Mouse (Mus musculus) MEL (cell line): Measurements from ENCODE around the gene 4933405L10Rik. TPM values are rescaled to one million over a fixed set of nuclear protein-coding genes. Genes with fewer than 3 reads are reported as not detected.

Source experiments
- DNase-seq: peaks from one replicate; pipeline ENCODE4 v3.0.0; 2011; ENCODE audit warnings: low read depth, low spot score
- H3K27ac ChIP-seq: 2 replicates; pipeline ENCODE4 v1.5.1; 2012; ENCODE audit warnings: low read depth, mild to moderate bottlenecking, control low read depth, low read length, moderate library complexity; ENCODE audit not compliant: control insufficient read depth
- H3K27me3 ChIP-seq, 2 experiments: fragments of 150-350 bp in 1 of 2; sonication (generic) in 1 of 2; 2 replicates each; pipeline ENCODE4 v1.6.1; 2012; ENCODE audit warnings: low read length in 2 of 2, mild to moderate bottlenecking in 2 of 2, improper control_type of control experiment in 1 of 2, moderate library complexity in 1 of 2; ENCODE audit not compliant: insufficient read depth in 2 of 2, control insufficient read depth in 1 of 2
- H3K36me3 ChIP-seq, 2 experiments: 2 replicates each; pipeline ENCODE4 v1.6.1; 2012 to 2014; ENCODE audit warnings: low read length in 2 of 2, improper control_type of control experiment in 1 of 2, inconsistent platforms in 1 of 2, mild to moderate bottlenecking in 1 of 2; ENCODE audit not compliant: insufficient read depth in 2 of 2, control insufficient read depth in 1 of 2
- H3K4me1 ChIP-seq, 2 experiments: fragments of 150-350 bp in 1 of 2; sonication (generic) in 1 of 2; 2 replicates each; pipeline ENCODE4 v1.6.1; 2012; ENCODE audit warnings: low read length in 2 of 2, improper control_type of control experiment in 1 of 2, mild to moderate bottlenecking in 1 of 2; ENCODE audit not compliant: insufficient read depth in 2 of 2, control insufficient read depth in 1 of 2
- H3K4me3 ChIP-seq, 2 experiments: fragments of 150-350 bp in 1 of 2; sonication (generic) in 1 of 2; 2 replicates each; pipeline ENCODE4 v1.5.1; 2012; ENCODE audit warnings: low read depth in 2 of 2, low read length in 2 of 2, mild to moderate bottlenecking in 2 of 2, moderate library complexity in 2 of 2, control low read depth in 1 of 2, improper control_type of control experiment in 1 of 2; ENCODE audit not compliant: control insufficient read depth in 1 of 2, insufficient read depth in 1 of 2
- H3K79me2 ChIP-seq: 2 replicates; pipeline ENCODE4 v1.6.1; 2012; ENCODE audit warnings: mild to moderate bottlenecking, low read length, moderate library complexity; ENCODE audit not compliant: control insufficient read depth, poor library complexity, insufficient read depth
- H3K9ac ChIP-seq: 2 replicates; pipeline ENCODE4 v1.6.1; 2012; ENCODE audit warnings: low read depth, mild to moderate bottlenecking, control low read depth, low read length, moderate library complexity; ENCODE audit not compliant: control insufficient read depth, poor library complexity, severe bottlenecking
- H3K9me3 ChIP-seq: fragments of 150-350 bp; sonication (generic); replicated peaks from 2 replicates; pipeline ENCODE4 v1.6.1; 2012; ENCODE audit warnings: mild to moderate bottlenecking, low read length, improper control_type of control experiment, moderate library complexity; ENCODE audit not compliant: insufficient read depth
- CHD1 ChIP-seq: IDR thresholded peaks from 2 replicates; pipeline ENCODE4 v1.6.1; 2012; ENCODE audit warnings: low read depth, mild to moderate bottlenecking, inconsistent platforms, low read length, improper control_type of control experiment
- CHD2 ChIP-seq: IDR thresholded peaks from 2 replicates; pipeline ENCODE4 v1.6.1; 2011; ENCODE audit warnings: low read length, improper control_type of control experiment
- CTCF ChIP-seq, 3 experiments: IDR thresholded peaks in 2 of 3; conservative IDR thresholded peaks in 1 of 3; 2 replicates each; pipeline ENCODE4 v1.5.1; 2011 to 2012; ENCODE audit warnings: low read length in 3 of 3, low read depth in 2 of 3, mild to moderate bottlenecking in 2 of 3, improper control_type of control experiment in 1 of 3, inconsistent platforms in 1 of 3, mixed read lengths in 1 of 3, moderate library complexity in 1 of 3; ENCODE audit not compliant: control insufficient read depth in 1 of 3, insufficient read depth in 1 of 3, poor library complexity in 1 of 3, severe bottlenecking in 1 of 3
- E2F4 ChIP-seq: IDR thresholded peaks from 2 replicates; pipeline ENCODE4 v1.6.1; 2011; ENCODE audit warnings: low read depth, low read length, improper control_type of control experiment, borderline replicate concordance
- ELF1 ChIP-seq: IDR thresholded peaks from 2 replicates; pipeline ENCODE4 v1.6.1; 2014; ENCODE audit warnings: low read depth, mild to moderate bottlenecking, inconsistent platforms, low read length, improper control_type of control experiment, moderate library complexity
- ETS1 ChIP-seq: IDR thresholded peaks from 2 replicates; pipeline ENCODE4 v1.6.1; 2012; ENCODE audit warnings: low read depth, mild to moderate bottlenecking, inconsistent platforms, low read length, improper control_type of control experiment, moderate library complexity
- GATA1 ChIP-seq: IDR thresholded peaks from 2 replicates; pipeline ENCODE4 v1.6.1; 2011; ENCODE audit warnings: low read depth, low read length, improper control_type of control experiment
- HCFC1 ChIP-seq: IDR thresholded peaks from 2 replicates; pipeline ENCODE4 v1.6.1; 2012; ENCODE audit warnings: low read depth, mild to moderate bottlenecking, inconsistent platforms, low read length, improper control_type of control experiment, moderate library complexity
- MAFK ChIP-seq: IDR thresholded peaks from 2 replicates; pipeline ENCODE4 v1.6.1; 2011; ENCODE audit warnings: low read depth, mild to moderate bottlenecking, low read length, improper control_type of control experiment, borderline replicate concordance
- MAZ ChIP-seq: IDR thresholded peaks from 2 replicates; pipeline ENCODE4 v1.6.1; 2012; ENCODE audit warnings: low read depth, mild to moderate bottlenecking, inconsistent platforms, low read length, improper control_type of control experiment
- MEF2A ChIP-seq: IDR thresholded peaks from 2 replicates; pipeline ENCODE4 v1.6.1; 2014; ENCODE audit warnings: low read depth, mild to moderate bottlenecking, inconsistent platforms, low read length, improper control_type of control experiment; ENCODE audit not compliant: poor library complexity, insufficient replicate concordance, severe bottlenecking; ENCODE audit errors: extremely low read depth
- NELFE ChIP-seq: IDR thresholded peaks from 2 replicates; pipeline ENCODE4 v1.6.1; 2011; ENCODE audit warnings: low read depth, low read length, improper control_type of control experiment
- NRF1 ChIP-seq: IDR thresholded peaks from 2 replicates; pipeline ENCODE4 v1.6.1; 2014; ENCODE audit warnings: low read depth, mild to moderate bottlenecking, inconsistent platforms, low read length, improper control_type of control experiment, moderate library complexity; ENCODE audit not compliant: poor library complexity, insufficient read depth, severe bottlenecking
- POLR2A ChIP-seq, 2 experiments: IDR thresholded peaks; 2 replicates each; pipeline ENCODE4 v1.6.1; 2011 to 2012; ENCODE audit warnings: low read length in 2 of 2, mild to moderate bottlenecking in 2 of 2, control low read depth in 1 of 2, improper control_type of control experiment in 1 of 2, low read depth in 1 of 2, moderate library complexity in 1 of 2; ENCODE audit not compliant: control insufficient read depth in 1 of 2, insufficient read depth in 1 of 2, poor library complexity in 1 of 2
- POLR2AphosphoS2 ChIP-seq: IDR thresholded peaks from 2 replicates; pipeline ENCODE4 v1.6.1; 2011; ENCODE audit warnings: low read length, improper control_type of control experiment
- POLR2AphosphoS5 ChIP-seq: IDR thresholded peaks from 2 replicates; pipeline ENCODE4 v1.6.1; 2012; ENCODE audit warnings: low read depth, borderline replicate concordance, mild to moderate bottlenecking, inconsistent platforms, low read length, moderate library complexity, mixed read lengths
- SIN3A ChIP-seq: IDR thresholded peaks from 2 replicates; pipeline ENCODE4 v1.6.1; 2012; ENCODE audit warnings: low read length, improper control_type of control experiment, inconsistent platforms
- SMC3 ChIP-seq: IDR thresholded peaks from 2 replicates; pipeline ENCODE4 v1.6.1; 2011; ENCODE audit warnings: low read depth, low read length, improper control_type of control experiment
- UBTF ChIP-seq: IDR thresholded peaks from 2 replicates; pipeline ENCODE4 v1.6.1; 2012; ENCODE audit warnings: low read depth, mild to moderate bottlenecking, inconsistent platforms, low read length, improper control_type of control experiment, moderate library complexity, borderline replicate concordance; ENCODE audit not compliant: insufficient read depth
- USF2 ChIP-seq, 2 experiments: IDR thresholded peaks; 2 replicates each; pipeline ENCODE4 v1.6.1; 2011 to 2012; ENCODE audit warnings: improper control_type of control experiment in 2 of 2, low read length in 2 of 2, borderline replicate concordance in 1 of 2, inconsistent platforms in 1 of 2, low read depth in 1 of 2, mild to moderate bottlenecking in 1 of 2; ENCODE audit not compliant: insufficient read depth in 1 of 2
- ZC3H11A ChIP-seq: IDR thresholded peaks from 2 replicates; pipeline ENCODE4 v1.6.1; 2012; ENCODE audit warnings: low read depth, mild to moderate bottlenecking, inconsistent platforms, low read length, improper control_type of control experiment
- ZMIZ1 ChIP-seq: IDR thresholded peaks from 2 replicates; pipeline ENCODE4 v1.6.1; 2012; ENCODE audit warnings: low read depth, mild to moderate bottlenecking, inconsistent platforms, low read length, improper control_type of control experiment, moderate library complexity
- ZNF384 ChIP-seq: IDR thresholded peaks from 2 replicates; pipeline ENCODE4 v1.6.1; 2012; ENCODE audit warnings: low read depth, mild to moderate bottlenecking, inconsistent platforms, low read length, improper control_type of control experiment
- polyA plus RNA-seq, 2 experiments: library from polyadenylated mRNA; stranded (reverse) in 1 of 2; unstranded in 1 of 2; fragments of >175 nt in 1 of 2; fragments of >200 nt in 1 of 2; gene quantifications; 2 replicates each; pipeline versions ENCODE4 v1.2.1 to v1.2.4; 2012; ENCODE audit warnings: low replicate concordance in 2 of 2, low read depth in 1 of 2; ENCODE audit not compliant: insufficient read length in 2 of 2, insufficient read depth in 1 of 2, missing spikeins in 1 of 2
- total RNA-seq: library from RNA; depleted of rRNA; stranded (reverse); fragments of 300-350 nt; gene quantifications from 2 replicates; pipeline ENCODE4 v1.2.3, GENCODE M21; 2012

4933405L10Rik gene
- total and polyA plus RNA-seq, 3 experiments, result 0.23 to 0.42 TPM; not detected in 1

- no peaks in the 10 kb centered on the region for H3K9me3 ChIP-seq
- no peak overlapping the region for H3K4me3 ChIP-seq
- no peaks in the 10 kb centered on the region for H3K79me2 ChIP-seq
- TF ChIP-seq CHD2 (no peak), NRF1 (no peak), ZC3H11A (no peak), MAFK (no peak), ZMIZ1 (no peak), CTCF (IDR thresholded peaks at IDR 0.05 in 2 of 3, conservative IDR thresholded peaks at IDR 0.05 in 1 of 3; ENCODE audit: control insufficient read depth in 1 of 3, insufficient read depth in 1 of 3, low read depth in 2 of 3, low read length in 3 of 3, poor library complexity in 1 of 3, severe bottlenecking in 1 of 3) (no peak), E2F4 (no peak), ETS1 (no peak), GATA1 (no peak), USF2 (IDR thresholded peaks at IDR 0.05; ENCODE audit: borderline replicate concordance in 1 of 2, insufficient read depth in 1 of 2, low read depth in 1 of 2, low read length in 2 of 2) (no peak), UBTF (no peak), POLR2AphosphoS2 (no peak), SMC3 (no peak), ZNF384 (no peak), SIN3A (no peak), MEF2A (no peak), CHD1 (no peak), ELF1 (no peak), HCFC1 (no peak), MAZ (no peak)
- no peaks in the 10 kb centered on the region for H3K4me1 ChIP-seq
- H3K27me3 ChIP-seq, result no peaks in the 10 kb centered on the region
- H3K36me3 ChIP-seq, result no peaks in the 10 kb centered on the region; a peak in 1 of 4 replicates
- no peak for DNase-seq
- H3K27ac ChIP-seq, result no peak overlapping the region
- no peak overlapping the region for H3K9ac ChIP-seq
These were observed 16.5 kb upstream of the 4933405L10Rik start for GRCm38 (mm10) chr8:105690978-105691377.

- H3K9me3 ChIP-seq, result no peaks in the 10 kb centered on the region
- H3K9ac ChIP-seq, result no peak overlapping the region
- no peaks in the 10 kb centered on the region for H3K79me2 ChIP-seq
- no peak for DNase-seq
- H3K36me3 ChIP-seq, result no peaks in the 10 kb centered on the region; a peak in 1 of 4 replicates
- H3K4me3 ChIP-seq, result no peak overlapping the region
- no peaks in the 10 kb centered on the region for H3K27me3 ChIP-seq
- no peak overlapping the region for H3K27ac ChIP-seq
- no peak for TF ChIP-seq MEF2A
- TF ChIP-seq NRF1, result no peak
- TF ChIP-seq NELFE, result no peak
- TF ChIP-seq POLR2AphosphoS5, result no peak
- TF ChIP-seq CHD1, result no peak
- no peak for TF ChIP-seq POLR2A (IDR thresholded peaks at IDR 0.05; ENCODE audit: control insufficient read depth in 1 of 2, insufficient read depth in 1 of 2, low read depth in 1 of 2, low read length in 2 of 2, poor library complexity in 1 of 2)
- H3K4me1 ChIP-seq, result no peaks in the 10 kb centered on the region
These were observed 14.8 kb upstream of the 4933405L10Rik start for GRCm38 (mm10) chr8:105692449-105693182.
